Mouse (Mus musculus): ENCODE measurements around the gene Zfp42. TPM values are rescaled to one million over a fixed set of nuclear protein-coding genes. Genes with fewer than 3 reads are reported as not detected.
"Not testable (repeated sequence)": the region's sequence is repeated elsewhere in the genome, so short reads cannot be mapped to it uniquely, and the experiment has no call there.

The Zfp42 gene
- total RNA-seq (2021), result not detected

DNA sequence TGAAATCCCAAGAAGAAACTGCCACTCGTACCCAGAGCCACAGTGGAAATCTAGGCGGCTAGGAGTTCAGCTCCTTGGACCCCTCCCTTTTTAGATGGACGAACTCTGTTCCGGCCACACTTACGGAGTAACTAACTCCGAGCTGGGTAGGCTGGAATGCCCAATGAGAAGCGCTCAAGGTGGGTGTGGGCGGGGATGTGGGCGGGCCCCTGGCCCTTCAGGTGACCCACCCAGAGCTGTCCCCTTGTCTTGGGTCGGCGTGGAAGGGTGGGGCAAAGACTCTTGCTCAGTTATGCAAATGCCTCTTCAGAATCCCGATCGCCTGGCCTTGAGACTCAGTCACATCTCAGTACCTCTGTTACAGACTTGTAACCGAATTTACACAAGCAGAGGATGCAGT, at the start of gene Zfp42:
Gene Zfp42, minus strand, starts transcription at position 85 of the 400 bp plus-strand sequence.
- intact Hi-C loops (cut with DNase I), result no loop called here
- no peak for DNase-seq

DNA sequence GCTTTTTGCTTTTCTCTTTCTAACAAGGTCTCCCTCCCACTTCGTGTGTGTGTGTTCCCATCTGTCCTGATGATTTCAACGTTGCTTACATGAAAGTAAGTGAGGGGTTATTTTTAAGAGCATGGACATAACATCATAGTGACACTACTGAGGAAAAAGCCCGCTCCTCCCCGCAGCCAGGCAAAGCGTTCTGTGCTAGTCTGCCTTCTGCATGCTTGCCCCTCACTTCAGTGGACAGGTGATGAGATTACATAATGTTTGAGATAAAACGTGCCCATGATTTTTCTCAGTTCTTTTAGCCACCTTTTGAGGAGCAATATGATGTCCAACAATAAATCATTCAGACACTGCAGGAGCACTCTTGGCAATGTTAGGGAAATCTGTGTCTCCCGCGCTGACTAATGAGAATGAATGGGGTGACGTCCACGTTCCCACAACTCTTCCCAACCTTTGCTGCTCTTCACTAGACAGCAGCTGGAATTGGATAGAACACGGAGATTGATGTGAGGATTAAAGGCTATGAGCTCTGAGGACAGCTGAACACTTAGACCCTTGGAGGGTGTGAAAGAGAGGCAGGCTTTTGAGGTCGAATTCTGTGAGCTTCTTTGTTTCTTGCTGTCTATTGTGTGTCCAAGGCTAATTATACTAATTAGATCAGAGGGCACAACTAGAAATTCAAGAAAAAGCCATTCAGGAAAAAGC, 49.4 kb upstream of the Zfp42 start:
- intact Hi-C loops (cut with DNase I), result no loop called here
- no peak for DNase-seq

DNA sequence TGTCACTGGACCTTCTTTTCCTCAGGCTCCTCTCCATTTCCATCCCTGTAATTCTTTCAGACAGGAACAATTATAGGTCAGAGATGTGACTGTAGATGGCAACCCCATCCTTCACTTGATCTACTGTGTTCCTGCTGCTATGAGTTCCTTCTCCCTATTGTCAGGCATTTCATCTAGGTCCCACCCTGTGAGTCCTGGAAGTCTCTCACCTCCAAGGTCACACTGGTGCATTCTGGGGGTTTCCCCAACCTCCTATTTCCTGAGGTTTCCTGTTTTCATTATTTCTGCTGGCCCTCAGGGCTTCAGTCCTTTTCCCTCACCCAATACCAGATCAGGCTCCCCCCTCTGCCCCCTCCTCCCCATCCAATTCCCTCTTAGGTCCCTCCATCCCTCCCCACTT, 45.5 kb upstream of the Zfp42 start:
- intact Hi-C loops (cut with DNase I); DNase-seq: not testable (repeated sequence)

DNA sequence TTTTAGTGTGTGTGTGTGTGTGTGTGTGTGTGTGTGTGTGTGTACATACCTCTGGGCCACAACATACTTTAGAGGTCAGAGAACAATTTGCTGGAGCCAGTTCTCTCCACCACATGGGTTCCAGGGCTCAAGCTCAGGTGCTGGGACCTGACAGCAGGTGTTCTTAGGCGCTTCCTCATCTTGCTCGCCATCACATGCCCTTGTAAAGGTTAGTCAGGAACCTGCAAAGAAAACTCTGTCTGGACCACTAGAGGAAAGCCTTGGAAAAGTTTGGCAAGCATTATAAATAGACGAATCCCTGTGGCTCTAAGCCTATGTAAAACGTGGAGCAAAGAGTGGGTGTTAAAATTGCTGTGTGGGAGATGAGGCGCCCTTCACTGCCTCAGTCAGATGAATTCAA, 31.8 kb upstream of the Zfp42 start:
- DNase-seq, result no peak
- intact Hi-C loops (cut with DNase I), result no loop called here

DNA sequence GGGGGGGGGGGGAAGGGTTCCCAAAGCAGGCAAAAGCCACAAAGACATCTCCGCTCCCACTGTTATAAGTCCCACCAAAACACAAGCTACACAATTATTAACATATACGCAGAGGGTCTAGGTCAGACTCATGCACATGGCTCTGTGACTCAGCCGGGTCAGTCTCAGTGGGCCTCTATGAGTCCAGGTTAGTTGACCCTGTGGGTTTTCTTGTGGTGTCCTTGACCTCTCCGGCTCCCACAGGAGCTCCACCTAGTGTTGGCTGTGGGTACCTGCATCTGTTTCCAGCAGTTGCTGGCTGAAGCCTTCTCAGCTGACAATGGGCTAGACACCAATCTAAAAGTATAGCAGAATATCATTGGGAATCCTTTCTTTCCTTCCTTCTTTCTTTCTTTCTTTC, 26.7 kb upstream of the Zfp42 start:
- intact Hi-C loops (cut with DNase I), result no loop called here
- no peak for DNase-seq

DNA sequence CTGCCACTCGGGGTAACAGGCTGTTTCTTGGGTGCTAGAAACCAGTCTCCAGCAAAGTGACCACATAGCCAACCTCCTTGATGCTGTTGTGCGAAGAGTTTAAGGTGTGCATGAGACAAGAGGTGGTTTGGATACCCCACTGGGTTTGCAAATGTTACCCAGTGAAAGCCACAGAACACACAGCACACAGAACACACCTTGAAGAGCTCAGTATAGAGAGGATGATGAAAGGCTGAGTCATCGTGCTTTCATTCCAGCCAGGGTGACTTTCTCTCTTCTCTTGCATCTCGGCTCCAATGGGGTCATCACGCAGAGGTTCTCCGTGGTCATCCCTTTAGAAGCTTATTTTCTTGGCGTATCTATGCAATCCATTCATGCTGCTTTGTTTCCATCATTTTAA, 24.9 kb upstream of the Zfp42 start:
- intact Hi-C loops (cut with DNase I), result no loop called here
- no peak for DNase-seq

DNA sequence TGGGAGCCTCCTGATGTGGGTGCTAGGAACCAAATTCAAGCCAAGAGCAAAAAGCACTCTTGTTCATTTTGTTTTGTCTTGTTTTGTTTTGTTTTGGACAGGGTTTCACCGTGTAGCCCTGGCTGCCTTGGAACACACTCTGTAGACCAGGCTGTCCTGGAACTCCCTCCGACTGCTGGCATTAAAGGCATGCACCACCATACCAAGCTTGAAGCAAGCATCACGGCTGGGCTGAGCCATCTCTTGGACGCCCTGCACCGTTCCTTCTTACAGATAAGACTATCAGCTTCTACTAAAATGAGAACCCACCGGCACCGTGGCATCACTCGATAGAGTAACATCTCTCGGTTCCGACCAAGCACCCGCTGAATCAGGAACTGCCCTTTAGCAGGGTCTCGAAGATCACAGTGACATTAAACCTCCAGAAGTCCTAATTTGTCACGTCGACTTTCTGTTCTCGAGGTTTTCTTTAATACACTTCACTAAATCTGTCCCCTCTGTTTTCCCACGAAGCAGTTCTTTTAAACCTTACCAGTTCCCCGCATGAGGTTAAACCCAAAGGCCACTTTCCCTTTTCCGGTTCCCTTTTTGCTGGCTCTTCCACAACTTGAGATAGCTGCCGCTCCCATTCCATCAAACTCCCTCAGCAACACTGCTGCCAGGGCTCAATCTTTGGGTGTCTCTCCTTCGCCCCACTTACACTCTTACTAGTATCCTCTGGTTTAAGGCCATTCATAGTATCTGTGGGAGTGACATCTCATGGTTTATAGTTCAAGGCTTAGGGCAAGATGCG, 23.3 kb upstream of the Zfp42 start:
- intact Hi-C loops (cut with DNase I), result no loop called here

DNA sequence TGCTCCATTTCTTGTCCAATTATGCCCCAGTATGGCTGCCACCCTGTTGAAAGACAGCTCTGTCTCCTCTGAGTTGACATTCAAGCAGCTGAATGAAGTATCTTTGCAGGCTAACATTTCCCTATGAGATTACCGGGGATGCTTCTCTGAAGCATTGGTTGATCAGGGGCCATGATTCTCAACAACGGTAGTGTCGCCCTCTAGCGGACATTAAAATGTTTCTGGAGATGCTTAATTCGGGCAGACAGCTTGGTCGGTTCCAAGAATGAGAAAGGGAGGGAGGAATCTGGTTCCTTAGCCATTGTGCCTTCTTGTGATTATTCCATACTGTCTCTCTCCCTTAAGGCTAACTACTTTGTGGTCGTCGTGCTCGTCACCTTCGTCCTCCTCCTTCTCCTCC, 21.9 kb upstream of the Zfp42 start:
- no peak for DNase-seq
- intact Hi-C loops (cut with DNase I), result no loop called here

More for the DNA sequence above, 23.3 kb upstream of the Zfp42 start:
- no peak for DNase-seq

DNA sequence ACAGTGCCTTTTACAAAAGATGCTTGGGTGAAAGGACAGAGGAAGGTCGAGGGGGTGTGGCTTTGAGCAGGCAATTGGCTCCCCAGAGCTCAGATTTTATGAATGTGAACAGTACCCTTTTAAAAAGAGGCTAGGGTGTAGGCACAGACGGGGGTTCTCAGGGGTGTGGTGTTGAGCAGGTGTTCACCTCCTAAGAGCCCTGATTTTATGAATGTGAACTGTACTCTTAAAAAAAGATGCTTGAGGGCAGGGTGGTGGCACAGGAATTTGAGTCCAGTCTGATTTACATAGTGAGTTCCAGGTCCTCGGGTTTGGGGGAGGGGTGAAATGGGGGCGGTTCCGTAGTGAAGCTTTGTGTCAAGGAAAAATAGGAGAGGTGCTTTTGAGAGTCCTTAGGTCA, 14.0 kb upstream of the Zfp42 start:
- DNase-seq, result no peak
- intact Hi-C loops (cut with DNase I), result no loop called here

DNA sequence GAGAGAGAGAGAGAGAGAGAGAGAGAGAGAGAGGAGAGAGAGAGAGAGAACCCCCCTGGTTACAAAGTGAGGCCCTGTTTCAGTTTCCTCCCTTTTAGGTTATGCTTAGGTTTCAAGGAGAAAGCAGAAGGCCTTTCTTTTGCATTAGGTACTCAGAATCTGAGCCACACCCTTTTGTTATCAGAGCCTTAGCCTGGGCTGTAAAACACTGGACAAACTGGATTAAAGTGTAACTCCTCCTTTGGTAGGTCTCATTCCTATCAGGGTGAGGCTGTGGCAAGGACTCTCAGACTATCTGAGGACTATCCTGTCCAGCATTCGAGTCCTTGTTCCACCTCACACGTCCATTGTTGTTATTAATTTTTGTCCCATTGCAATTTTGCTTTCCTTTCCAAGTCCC, 1.4 kb upstream of the Zfp42 start:
- intact Hi-C loops (cut with DNase I), result no loop called here
- no peak for DNase-seq

DNA sequence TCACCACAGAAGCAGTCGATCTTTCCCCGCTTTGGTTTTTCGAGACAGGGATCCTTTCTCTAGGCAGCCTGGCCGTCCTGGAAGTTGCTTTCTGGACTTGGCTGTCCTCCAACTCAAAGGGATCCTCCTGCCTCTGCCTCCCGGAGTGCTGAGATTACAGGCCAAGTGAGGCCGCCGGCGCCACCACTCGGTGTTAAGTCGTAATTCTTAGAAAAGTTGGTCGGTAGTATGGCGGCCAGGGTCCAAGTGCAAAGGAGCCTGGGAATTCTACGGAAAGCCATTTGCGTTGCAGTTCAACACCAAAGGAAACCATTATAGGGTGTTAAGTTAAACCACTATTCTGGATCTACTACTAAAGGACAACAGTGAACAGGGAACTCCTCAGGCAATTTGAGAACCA, 1.1 kb downstream of the Zfp42 start:
- intact Hi-C loops (cut with DNase I), result no loop called here
- no peak for DNase-seq

DNA sequence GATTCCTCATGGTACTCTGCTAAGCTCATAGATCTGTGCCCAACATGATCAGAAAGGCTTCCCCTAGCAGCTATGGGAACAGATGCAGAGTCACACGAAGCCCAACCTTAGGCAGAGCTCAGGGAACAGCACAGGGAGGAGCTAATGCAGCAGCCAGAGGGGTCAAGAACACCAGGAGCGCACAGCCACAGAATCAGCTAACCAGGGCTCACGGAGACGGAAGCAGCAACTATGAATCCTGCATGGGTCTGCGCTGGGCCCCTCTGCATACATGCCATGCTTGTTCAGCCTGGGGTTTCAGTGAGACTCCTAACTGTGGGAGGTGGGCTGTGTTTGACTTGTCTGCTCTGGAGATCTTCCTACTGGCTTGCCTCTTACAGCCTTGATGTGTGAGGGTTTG, 7.0 kb downstream of the Zfp42 start:
- intact Hi-C loops (cut with DNase I), result no loop called here

DNA sequence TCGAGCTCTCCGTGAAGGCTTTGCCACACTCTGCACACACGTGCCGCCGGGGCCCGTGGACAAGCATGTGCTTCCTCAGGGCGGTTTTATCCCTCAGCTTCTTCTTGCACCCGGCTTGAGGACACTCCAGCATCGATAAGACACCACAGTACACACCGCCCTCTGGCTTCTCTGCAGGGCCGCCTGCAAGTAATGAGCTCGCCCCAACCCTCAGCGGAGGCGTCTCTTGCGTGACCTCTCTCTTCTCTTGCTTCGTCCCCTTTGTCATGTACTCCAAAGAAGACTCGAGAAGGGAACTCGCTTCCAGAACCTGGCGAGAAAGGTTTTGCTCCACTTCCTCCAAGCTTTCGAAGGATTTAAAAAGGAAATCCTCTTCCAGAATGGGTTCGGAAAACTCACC, 11.0 kb downstream of the Zfp42 start:
- intact Hi-C loops (cut with DNase I), result no loop called here
- no peak for DNase-seq

More for the DNA sequence above, 7.0 kb downstream of the Zfp42 start:
- no peak for DNase-seq

DNA sequence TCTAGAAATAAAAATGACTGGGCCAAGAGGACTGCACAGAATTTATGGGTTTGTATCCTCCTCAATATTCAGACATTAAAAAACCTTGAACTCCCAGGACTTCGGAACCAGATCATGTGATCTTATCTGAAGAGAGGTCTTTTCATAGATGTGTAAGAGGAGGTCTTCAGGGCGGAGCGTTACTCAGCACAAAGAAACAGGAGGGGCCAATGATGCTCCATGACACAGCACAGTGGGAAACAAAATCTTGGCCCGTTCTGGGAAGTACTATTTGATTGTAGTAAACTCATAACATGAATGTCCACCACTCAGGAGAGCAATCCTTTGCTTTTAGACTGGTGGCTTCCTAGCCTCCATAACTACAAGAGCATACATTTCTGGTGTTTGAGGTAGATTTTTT, 12.6 kb downstream of the Zfp42 start:
- intact Hi-C loops (cut with DNase I), result no loop called here
- no peak for DNase-seq

DNA sequence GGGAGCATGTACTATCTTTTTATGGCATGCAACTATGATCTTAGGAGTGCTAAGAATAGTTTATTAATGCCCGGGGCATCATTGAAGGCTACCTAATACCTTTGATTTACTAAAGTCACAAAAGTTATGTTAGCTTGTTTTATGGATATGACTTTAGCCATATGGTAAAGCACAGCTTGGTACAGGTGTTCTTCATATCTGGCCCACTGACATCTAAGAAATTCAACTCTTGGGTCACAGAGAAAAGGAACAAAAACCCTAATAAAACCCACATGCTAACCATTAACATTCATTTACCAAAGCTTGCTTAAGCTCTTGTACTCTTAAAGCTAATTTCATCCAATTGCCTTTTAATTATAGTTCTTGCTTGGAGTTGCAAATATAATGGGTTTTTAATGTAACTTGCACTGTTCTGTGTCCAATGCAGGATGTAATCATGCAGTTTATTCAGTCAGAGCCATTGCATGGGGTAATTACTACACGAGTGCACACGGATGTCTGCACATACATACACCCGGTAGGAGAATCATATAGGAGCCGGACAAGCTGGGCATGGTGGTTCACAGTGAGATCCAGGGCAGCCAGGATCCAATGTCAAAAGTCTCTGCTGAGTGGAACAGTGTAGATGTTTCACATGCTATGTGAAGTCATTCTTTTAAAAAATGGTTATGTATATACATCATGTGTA, 16.2 kb downstream of the Zfp42 start:
- DNase-seq, result no peak
- intact Hi-C loops (cut with DNase I), result no loop called here

DNA sequence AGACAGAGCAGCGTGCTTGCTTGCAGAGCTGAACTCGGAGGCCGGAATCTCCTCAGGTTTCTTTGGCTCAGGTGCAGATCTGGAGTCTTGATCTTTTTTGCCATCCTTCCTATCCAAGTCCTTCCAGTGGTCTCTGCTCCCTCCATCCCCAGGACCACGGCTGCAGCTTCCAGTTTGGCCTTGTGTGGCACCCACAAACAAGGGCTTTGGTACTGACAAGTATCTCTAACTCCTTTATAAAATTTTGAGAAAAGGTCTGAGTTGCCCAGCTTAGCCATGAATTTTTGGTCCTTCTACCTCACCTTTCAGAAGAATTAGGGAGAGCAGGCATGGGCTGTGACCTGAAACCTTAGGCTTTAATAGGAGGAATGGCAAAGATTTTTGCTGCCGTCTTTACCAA, 17.0 kb downstream of the Zfp42 start:
- DNase-seq, result no peak
- intact Hi-C loops (cut with DNase I), result no loop called here

DNA sequence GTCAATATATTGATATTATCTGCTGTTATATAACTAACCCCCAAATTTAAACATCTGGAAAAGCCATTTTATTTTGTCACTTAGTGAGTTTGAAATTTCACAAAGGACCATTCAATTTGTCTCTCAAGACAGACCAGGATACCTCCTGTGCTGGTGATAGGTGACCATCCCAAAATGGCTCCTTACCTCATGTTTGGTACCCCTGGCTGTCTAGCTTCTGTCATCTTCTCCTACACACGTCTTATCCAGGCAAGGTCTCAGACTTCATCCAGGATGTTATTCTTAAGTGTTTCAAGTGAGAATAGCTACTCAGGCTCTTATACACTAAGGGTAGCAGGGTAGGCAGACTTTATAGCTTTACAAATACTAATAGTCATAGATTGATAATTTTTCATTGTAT, 17.9 kb downstream of the Zfp42 start:
- DNase-seq, result no peak
- intact Hi-C loops (cut with DNase I), result no loop called here

DNA sequence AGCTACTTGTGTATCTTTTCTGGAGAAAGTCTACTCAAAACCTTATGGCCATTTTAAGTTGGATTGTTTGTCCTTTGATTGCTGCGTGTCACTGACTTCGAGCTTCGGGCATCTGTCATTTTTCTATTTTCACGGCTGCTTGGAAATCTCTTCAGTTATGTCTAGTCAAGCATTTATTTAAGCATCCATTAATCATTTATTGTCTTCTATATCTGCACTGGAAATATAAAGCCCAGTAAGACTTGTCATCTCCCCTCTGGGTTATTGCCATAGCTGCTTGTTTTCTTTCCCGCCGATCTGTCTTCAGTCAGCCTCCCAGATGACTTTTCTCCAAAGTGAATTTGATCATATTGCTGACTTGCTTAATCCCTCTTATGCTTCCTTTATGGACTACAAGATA, 19.3 kb downstream of the Zfp42 start:
- DNase-seq, result no peak
- intact Hi-C loops (cut with DNase I), result no loop called here

DNA sequence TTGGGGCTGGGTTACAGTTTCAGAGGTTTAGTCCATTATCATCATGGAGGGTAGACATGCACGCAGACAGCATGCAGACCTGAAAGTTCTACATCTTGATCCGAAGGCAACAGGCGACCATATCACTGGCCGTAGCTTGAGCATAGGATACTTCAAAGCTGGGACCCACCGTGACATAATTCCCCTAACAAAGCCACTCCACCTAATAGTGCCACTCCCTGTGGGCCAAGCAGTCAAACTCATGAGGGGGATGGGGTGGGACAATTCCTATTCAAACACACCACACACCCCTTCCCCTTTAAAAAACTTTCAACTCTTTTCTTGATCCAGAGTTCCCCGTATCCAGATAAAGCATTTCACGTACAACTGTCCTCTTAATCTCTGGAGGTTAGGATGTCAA, 23.5 kb downstream of the Zfp42 start:
- intact Hi-C loops (cut with DNase I), result no loop called here
- DNase-seq, result no peak

DNA sequence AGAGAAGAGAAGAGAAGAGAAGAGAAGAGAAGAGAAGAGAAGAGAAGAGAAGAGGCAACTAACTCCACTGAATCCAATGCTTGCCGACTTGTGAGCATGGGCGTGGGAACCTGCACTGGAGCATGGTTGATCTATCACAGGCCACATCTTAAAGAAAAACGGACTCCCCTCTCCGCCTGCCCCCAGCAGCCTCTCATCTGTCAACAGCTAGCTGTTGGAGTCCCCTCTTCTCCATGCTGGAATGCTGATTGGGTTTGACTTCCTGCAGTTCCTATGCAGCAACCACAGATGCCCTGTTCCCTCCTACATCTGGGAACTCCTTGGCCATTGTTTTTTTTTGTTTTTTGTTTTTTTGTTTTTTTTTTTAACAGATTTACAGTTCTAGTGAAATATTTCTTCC, 28.4 kb downstream of the Zfp42 start:
- DNase-seq, result no peak
- intact Hi-C loops (cut with DNase I), result no loop called here

DNA sequence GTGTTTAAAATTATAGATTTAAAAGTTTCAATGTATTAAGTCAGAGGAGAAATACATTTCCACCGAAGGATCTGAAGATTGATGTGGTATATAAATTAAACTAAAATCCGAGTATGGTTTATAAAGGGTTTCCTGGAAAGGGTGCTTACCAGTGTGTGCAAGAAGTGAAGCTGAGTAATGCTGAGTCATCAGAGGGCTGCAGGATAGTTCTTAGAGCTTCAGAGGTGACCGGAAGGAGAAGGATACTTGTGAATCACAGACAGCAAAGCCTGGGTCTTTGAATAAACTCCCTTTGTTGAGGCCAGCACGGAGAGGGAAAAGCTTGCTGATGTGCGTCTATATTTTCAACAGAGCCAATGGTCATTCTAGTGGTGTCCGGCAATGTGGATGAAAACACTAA, 45.8 kb downstream of the Zfp42 start:
- no peak for DNase-seq
- intact Hi-C loops (cut with DNase I), result no loop called here

DNA sequence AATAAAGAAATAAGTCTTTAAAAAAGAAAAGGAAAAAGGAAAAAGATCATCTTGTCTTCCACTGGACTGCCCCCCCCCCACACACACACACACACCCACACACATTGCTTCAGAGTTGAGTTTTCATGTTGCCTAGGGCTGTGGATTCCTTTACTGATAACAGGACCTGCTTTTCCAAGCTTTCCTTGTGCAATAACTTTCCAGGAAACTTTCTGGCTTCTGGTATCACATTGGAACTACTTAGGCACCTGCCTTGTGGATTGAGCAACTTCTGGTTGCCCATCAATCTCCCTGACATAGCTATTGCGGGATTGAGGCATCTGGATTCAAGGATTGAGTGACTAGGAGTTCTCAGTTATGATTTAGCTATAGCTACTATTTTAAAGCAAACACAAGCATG, 48.9 kb downstream of the Zfp42 start:
- intact Hi-C loops (cut with DNase I), result no loop called here
- no peak for DNase-seq
